Mouse (Mus musculus): ENCODE measurements around the gene Ccdc130. TPM values are rescaled to one million over a fixed set of nuclear protein-coding genes. Genes with fewer than 3 reads are reported as not detected.
A peak's percentile ranks its signal among the peaks of the same experiment; 100 is the strongest.

Ccdc130 gene
- total RNA-seq (2012; rRNA removed) (8.2 and 10.2 TPM in 2 replicates), polyA plus RNA-seq (2012; ENCODE audit: insufficient read depth in 1 of 2, insufficient read length in 2 of 2, low read depth in 1 of 2, low replicate concordance in 2 of 2, missing spikeins in 1 of 2) (10 to 100 TPM in 1 of 2 experiments, not detected in 1; 26.0 TPM)

DNA sequence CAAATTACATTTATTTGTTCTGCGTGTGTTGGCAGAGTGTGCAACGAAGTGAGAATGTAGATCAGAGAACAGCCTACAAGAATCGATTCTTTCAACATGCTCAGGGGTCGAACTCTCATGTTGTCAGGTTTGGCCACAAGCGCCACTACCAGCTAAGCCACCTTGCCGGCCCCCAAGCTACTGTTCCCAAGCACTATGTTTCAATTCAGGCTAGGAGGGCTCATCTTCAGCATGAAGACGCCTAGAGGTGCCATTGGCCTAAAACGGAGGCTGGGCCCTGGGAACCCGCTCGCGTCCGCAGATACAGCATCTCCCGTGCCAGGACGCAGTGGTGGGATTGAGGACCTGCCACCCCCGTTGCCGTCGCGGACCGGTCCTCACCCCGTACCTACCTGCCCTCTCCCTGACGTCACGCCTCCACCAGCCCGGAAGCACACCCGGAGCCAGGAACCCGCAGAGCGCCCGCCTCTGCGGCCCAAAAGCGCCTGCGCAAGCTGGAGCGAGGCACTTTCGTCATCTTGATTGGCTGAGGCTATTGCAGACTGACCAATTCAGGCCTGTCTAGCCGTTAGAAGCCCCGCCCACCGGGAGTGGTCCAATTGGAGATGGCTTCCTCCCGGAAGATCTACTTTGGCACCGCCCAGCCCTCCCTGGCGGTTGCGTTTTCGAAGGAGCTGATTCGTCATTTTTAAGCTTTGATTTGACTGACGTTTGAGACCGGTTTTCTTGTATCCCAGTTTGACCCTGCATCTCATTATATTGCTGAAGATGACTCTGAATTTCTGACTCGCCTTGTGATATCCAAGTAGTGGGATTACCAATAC lies at the start of gene Ccdc130:
Ccdc130 (minus strand) TSS at position 431 of the 824 bp plus-strand sequence.
- peak; percentile 100 for DNase-seq (ENCODE audit: low read depth, low spot score)
- peak; percentile 56 for TF ChIP-seq MXI1 (IDR thresholded peaks at IDR 0.05; ENCODE audit: low read depth, low read length)
- TF ChIP-seq MAX (IDR thresholded peaks at IDR 0.05; ENCODE audit: low read length), result peak; percentile 56; the same call in 1 of the 2 replicates
- 0 out of 2 replicates have a peak, but pooled peaks have one; percentile 18 for TF ChIP-seq USF1 (IDR thresholded peaks at IDR 0.05; ENCODE audit: low read depth, low read length)
- no peak for TF ChIP-seq RCOR1 (IDR thresholded peaks at IDR 0.05; ENCODE audit: low read depth, low read length)
- TF ChIP-seq MYB (IDR thresholded peaks at IDR 0.05; ENCODE audit: low read depth, low read length), result peak; percentile 65
- peak; percentile 78 for TF ChIP-seq NELFE (IDR thresholded peaks at IDR 0.05; ENCODE audit: low read depth, low read length)
- TF ChIP-seq SIN3A (IDR thresholded peaks at IDR 0.05; ENCODE audit: low read length), result peak; percentile 77
- TF ChIP-seq MAFK (IDR thresholded peaks at IDR 0.05; ENCODE audit: borderline replicate concordance, low read depth, low read length), result no peak
- TF ChIP-seq ZNF384 (IDR thresholded peaks at IDR 0.05; ENCODE audit: low read depth, low read length), result no peak
- TF ChIP-seq TCF12 (IDR thresholded peaks at IDR 0.05; ENCODE audit: low read depth, low read length), result peak; percentile 28; the same call in 1 of the 2 replicates
- peak; percentile 74 for TF ChIP-seq CHD2 (IDR thresholded peaks at IDR 0.05; ENCODE audit: low read length)
- TF ChIP-seq BHLHE40 (IDR thresholded peaks at IDR 0.05; ENCODE audit: borderline replicate concordance, low read depth, low read length), result no peak
- TF ChIP-seq ZC3H11A (IDR thresholded peaks at IDR 0.05; ENCODE audit: low read depth, low read length), result 0 out of 2 replicates have a peak, but pooled peaks have one; percentile 21
- TF ChIP-seq CHD1 (IDR thresholded peaks at IDR 0.05; ENCODE audit: low read depth, low read length), result no peak
- peak; percentile 96 for TF ChIP-seq ELF1 (IDR thresholded peaks at IDR 0.05; ENCODE audit: low read depth, low read length)
- peak; percentile 90 for TF ChIP-seq HCFC1 (IDR thresholded peaks at IDR 0.05; ENCODE audit: low read depth, low read length)
- TF ChIP-seq POLR2AphosphoS5 (IDR thresholded peaks at IDR 0.05; ENCODE audit: borderline replicate concordance, low read depth, low read length), result no peak
- TF ChIP-seq POLR2AphosphoS2 (IDR thresholded peaks at IDR 0.05; ENCODE audit: low read length), result peak; percentile 83
- no peak for TF ChIP-seq E2F4 (IDR thresholded peaks at IDR 0.05; ENCODE audit: borderline replicate concordance, low read depth, low read length)
- no peak for TF ChIP-seq ZKSCAN1 (IDR thresholded peaks at IDR 0.05; ENCODE audit: low read depth, low read length)
- peak; percentile 35 to 90; a peak in 2 of 4 replicates for TF ChIP-seq POLR2A (IDR thresholded peaks at IDR 0.05; ENCODE audit: control insufficient read depth in 1 of 2, insufficient read depth in 1 of 2, low read depth in 1 of 2, low read length in 2 of 2, poor library complexity in 1 of 2)
- TF ChIP-seq NRF1 (IDR thresholded peaks at IDR 0.05; ENCODE audit: insufficient read depth, low read depth, low read length, poor library complexity, severe bottlenecking), result peak; percentile 88
- TF ChIP-seq RAD21 (IDR thresholded peaks at IDR 0.05; ENCODE audit: low read depth, low read length), result no peak
- TF ChIP-seq CTCF (IDR thresholded peaks at IDR 0.05 in 2 of 3, conservative IDR thresholded peaks at IDR 0.05 in 1 of 3; ENCODE audit: control insufficient read depth in 1 of 3, insufficient read depth in 1 of 3, low read depth in 2 of 3, low read length in 3 of 3, poor library complexity in 1 of 3, severe bottlenecking in 1 of 3), result no peak
- no peak; a peak in 1 of 4 replicates for TF ChIP-seq EP300 (IDR thresholded peaks at IDR 0.05; ENCODE audit: low read depth in 1 of 2, low read length in 2 of 2)
- no peak for TF ChIP-seq TAL1 (IDR thresholded peaks at IDR 0.05; ENCODE audit: low read length)
- TF ChIP-seq KAT2A (conservative IDR thresholded peaks at IDR 0.05; ENCODE audit: low read depth, low read length), result peak; percentile 72
- 0 out of 2 replicates have a peak, but pooled peaks have one; percentile 48 for TF ChIP-seq ETS1 (IDR thresholded peaks at IDR 0.05; ENCODE audit: low read depth, low read length)
- peak; percentile 61 for TF ChIP-seq TBP (IDR thresholded peaks at IDR 0.05; ENCODE audit: low read depth, low read length)
- peak; percentile 44; the same call in 1 of the 2 replicates for TF ChIP-seq MAZ (IDR thresholded peaks at IDR 0.05; ENCODE audit: low read depth, low read length)
- TF ChIP-seq ZMIZ1 (IDR thresholded peaks at IDR 0.05; ENCODE audit: low read depth, low read length), result peak; percentile 65; the same call in 1 of the 2 replicates
- TF ChIP-seq SMC3 (IDR thresholded peaks at IDR 0.05; ENCODE audit: low read depth, low read length), result no peak
- no peak for TF ChIP-seq USF2 (IDR thresholded peaks at IDR 0.05; ENCODE audit: borderline replicate concordance in 1 of 2, insufficient read depth in 1 of 2, low read depth in 1 of 2, low read length in 2 of 2)
- TF ChIP-seq JUND (IDR thresholded peaks at IDR 0.05; ENCODE audit: low read depth, low read length), result no peak
- no peak for TF ChIP-seq UBTF (IDR thresholded peaks at IDR 0.05; ENCODE audit: borderline replicate concordance, insufficient read depth, low read depth, low read length)
- H3K27me3 ChIP-seq (ENCODE audit: control insufficient read depth in 1 of 2, insufficient read depth in 2 of 2, low read length in 2 of 2), result no peaks in the 10 kb centered on the region
- peak within 1 kb of the TSS; percentile 87 for H3K27ac ChIP-seq (ENCODE audit: control insufficient read depth, low read depth, low read length)
- H3K4me3 ChIP-seq (ENCODE audit: control insufficient read depth in 1 of 2, insufficient read depth in 1 of 2, low read depth in 2 of 2, low read length in 2 of 2), result peak within 1 kb of the TSS; percentile 82 to 89
- H3K9ac ChIP-seq (ENCODE audit: control insufficient read depth, low read depth, low read length, poor library complexity, severe bottlenecking), result peak within 1 kb of the TSS; percentile 78
- peaks cover 9 to 20% of the 10 kb centered on the region in 2 experiments for H3K4me1 ChIP-seq (ENCODE audit: control insufficient read depth in 1 of 2, insufficient read depth in 2 of 2, low read length in 2 of 2)
- H3K36me3 ChIP-seq (ENCODE audit: control insufficient read depth in 1 of 2, insufficient read depth in 2 of 2, low read length in 2 of 2), result peaks cover 0 to 12% of the 10 kb centered on the region in 2 experiments; a peak in 2 of 4 replicates
- H3K79me2 ChIP-seq (ENCODE audit: control insufficient read depth, insufficient read depth, low read length, poor library complexity), result peaks cover 7% of the 10 kb centered on the region
- H3K9me3 ChIP-seq (replicated peaks; ENCODE audit: insufficient read depth, low read length), result no peaks in the 10 kb centered on the region

Data from MEL (cell line).